Comparison of ENCODE assay signal across 34 mouse cellular contexts in genomic region chr11:103606611-103607010, GRCm38 (mm10). TPM values are rescaled to one million over a fixed set of nuclear protein-coding genes. Genes with fewer than 3 reads are reported as not detected.
DNase-seq lines count a peak whose midpoint lies in the region; ATAC-seq and TF ChIP-seq lines count a peak whose summit lies in the region.
"Had no signal": no experiment of that assay in that cellular context is flagged by ENCODE, and none has a peak within 500 bp of the region (broad histone marks: within the 10 kb centered on the region; RNA-seq: fewer than 3 reads in every experiment).

No protein-coding gene starts in this region.

- dilution Hi-C loops in CH12.LX (cut with MboI; ENCODE audit: extremely low pct_ligation_motif_present, extremely low pct_unique_long_range_greater_than_20kb, low sequenced_read_pairs) = no loop called here

- H3K27me3 ChIP-seq in CH12.LX (replicated peaks) (peaks cover 39% of the 10 kb centered on the region), MEL (ENCODE audit: control insufficient read depth in 1 of 2, insufficient read depth in 2 of 2, low read length in 2 of 2) (peaks cover 3 to 5% of the 10 kb centered on the region in 2 experiments)
- H3K27me3 ChIP-seq: embryonic facial prominence, embryonic 12.5 days; embryonic facial prominence, embryonic 15.5 days; forebrain, embryonic 15.5 days; hindbrain, embryonic 12.5 days; hindbrain, embryonic 15.5 days had no signal

- no peak overlapping the region for H3K27ac ChIP-seq in CH12.LX (ENCODE audit: insufficient read depth, low read depth)
- H3K27ac ChIP-seq in MEL (ENCODE audit: control insufficient read depth, low read depth, low read length) = no peak overlapping the region
- H3K27ac ChIP-seq: embryonic facial prominence, embryonic 12.5 days; embryonic facial prominence, embryonic 15.5 days; forebrain, embryonic 15.5 days; hindbrain, embryonic 12.5 days; hindbrain, embryonic 15.5 days had no signal

- H3K36me3 ChIP-seq in CH12.LX (replicated peaks in 1 of 2; ENCODE audit: control insufficient read depth in 1 of 2, insufficient read depth in 1 of 2, low read length in 1 of 2) = no peaks in the 10 kb centered on the region
- H3K36me3 ChIP-seq in MEL (ENCODE audit: control insufficient read depth in 1 of 2, insufficient read depth in 2 of 2, low read length in 2 of 2) = no peaks in the 10 kb centered on the region
- H3K36me3 ChIP-seq: embryonic facial prominence, embryonic 12.5 days; embryonic facial prominence, embryonic 15.5 days; forebrain, embryonic 15.5 days; G1E; hindbrain, embryonic 12.5 days; hindbrain, embryonic 15.5 days had no signal

- TF ChIP-seq EP300 in CH12.LX (IDR thresholded peaks at IDR 0.05; ENCODE audit: low read length) (no peak), MEL (IDR thresholded peaks at IDR 0.05; ENCODE audit: low read depth in 1 of 2, low read length in 2 of 2) (no peak)

- in situ Hi-C loops in CH12.LX (cut with MboI; ENCODE audit: low pct_ligation_motif_present, low pct_unique_long_range_greater_than_20kb, low sequenced_read_pairs) = no loop called here

- no peaks in the 10 kb centered on the region for H3K4me1 ChIP-seq in CH12.LX (ENCODE audit: control insufficient read depth in 1 of 2, insufficient read depth in 2 of 2)
- no peaks in the 10 kb centered on the region for H3K4me1 ChIP-seq in MEL (ENCODE audit: control insufficient read depth in 1 of 2, insufficient read depth in 2 of 2, low read length in 2 of 2)
- H3K4me1 ChIP-seq: embryonic facial prominence, embryonic 12.5 days; embryonic facial prominence, embryonic 15.5 days; forebrain, embryonic 15.5 days; hindbrain, embryonic 12.5 days; hindbrain, embryonic 15.5 days had no signal

- no peak overlapping the region for H3K9ac ChIP-seq in CH12.LX (ENCODE audit: insufficient read depth, low read depth)
- no peak overlapping the region for H3K9ac ChIP-seq in MEL (ENCODE audit: control insufficient read depth, low read depth, low read length, poor library complexity, severe bottlenecking)
- H3K9ac ChIP-seq: embryonic facial prominence, embryonic 12.5 days; embryonic facial prominence, embryonic 15.5 days; forebrain, embryonic 15.5 days; hindbrain, embryonic 12.5 days; hindbrain, embryonic 15.5 days had no signal

- H3K79me2 ChIP-seq in CH12.LX (replicated peaks; ENCODE audit: control insufficient read depth, extremely low read depth, insufficient read depth, poor library complexity, severe bottlenecking) (no peaks in the 10 kb centered on the region), MEL (ENCODE audit: control insufficient read depth, insufficient read depth, low read length, poor library complexity) (no peaks in the 10 kb centered on the region)

- TF ChIP-seq POLR2A in CH12.LX (IDR thresholded peaks at IDR 0.05; ENCODE audit: low read depth, low read length) = no peak
- no peak for TF ChIP-seq POLR2A in MEL (IDR thresholded peaks at IDR 0.05; ENCODE audit: control insufficient read depth in 1 of 2, insufficient read depth in 1 of 2, low read depth in 1 of 2, low read length in 2 of 2, poor library complexity in 1 of 2)

- H3K9me3 ChIP-seq in CH12.LX (replicated peaks; ENCODE audit: low read length) (no peaks in the 10 kb centered on the region), MEL (replicated peaks; ENCODE audit: insufficient read depth, low read length) (no peaks in the 10 kb centered on the region)
- H3K9me3 ChIP-seq: embryonic facial prominence, embryonic 12.5 days; embryonic facial prominence, embryonic 15.5 days; forebrain, embryonic 15.5 days; G1E; hindbrain, embryonic 12.5 days; hindbrain, embryonic 15.5 days had no signal

- 0 out of 2 replicates have a peak overlapping the region, but pooled peaks have one; percentile 3 for H3K4me2 ChIP-seq in CH12.LX (ENCODE audit: insufficient read depth, low read depth, poor library complexity, severe bottlenecking)
- H3K4me2 ChIP-seq: embryonic facial prominence, embryonic 12.5 days; embryonic facial prominence, embryonic 15.5 days; forebrain, embryonic 15.5 days; heart, embryonic 11.5 days; hindbrain, embryonic 12.5 days; hindbrain, embryonic 15.5 days had no signal

- no peak for TF ChIP-seq CTCF in CH12.LX (conservative IDR thresholded peaks at IDR 0.05 in 1 of 2, IDR thresholded peaks at IDR 0.05 in 1 of 2; ENCODE audit: low read depth in 2 of 2, low read length in 2 of 2)
- no peak for TF ChIP-seq CTCF in MEL (IDR thresholded peaks at IDR 0.05 in 2 of 3, conservative IDR thresholded peaks at IDR 0.05 in 1 of 3; ENCODE audit: control insufficient read depth in 1 of 3, insufficient read depth in 1 of 3, low read depth in 2 of 3, low read length in 3 of 3, poor library complexity in 1 of 3, severe bottlenecking in 1 of 3)

- H3K4me3 ChIP-seq in CH12.LX (replicated peaks in 1 of 3; ENCODE audit: low read depth in 2 of 3, low read length in 2 of 3, poor library complexity in 1 of 3) (no peak overlapping the region), MEL (ENCODE audit: control insufficient read depth in 1 of 2, insufficient read depth in 1 of 2, low read depth in 2 of 2, low read length in 2 of 2) (no peak overlapping the region)
- H3K4me3 ChIP-seq: embryonic facial prominence, embryonic 12.5 days; embryonic facial prominence, embryonic 15.5 days; forebrain, embryonic 15.5 days; hindbrain, embryonic 12.5 days; hindbrain, embryonic 15.5 days had no signal

- ATAC-seq in megakaryocyte progenitor cell, adult 5-6 weeks (replicated peaks; ENCODE audit: poor library complexity) = 0 out of 2 replicates have a peak, but pooled peaks have one; percentile 17
- ATAC-seq: forebrain, embryonic 15.5 days; intestine, embryonic 16.5 days had no signal

- no peak for TF ChIP-seq RAD21 in CH12.LX (IDR thresholded peaks at IDR 0.05; ENCODE audit: low read depth, low read length)
- no peak for TF ChIP-seq RAD21 in MEL (IDR thresholded peaks at IDR 0.05; ENCODE audit: low read depth, low read length)

- DNase-seq in CH12.LX (ENCODE audit: extremely low read depth) = no peak
- DNase-seq in MEL (ENCODE audit: low read depth, low spot score) = no peak
- DNase-seq in ZHBTc4 (ENCODE audit: low read depth, low spot score) = peak; percentile 21
- DNase-seq in cerebellum, postnatal 14 days = no peak
- no peak for DNase-seq in lung, postnatal 25 days (ENCODE audit: low spot score)
- no peak for DNase-seq in right cerebral cortex, adult 18-20 months
- DNase-seq in right cerebral cortex, postnatal 36 days (ENCODE audit: low spot score in 2 of 2) = no peak
- DNase-seq: adrenal gland, adult 2 months; adrenal gland, postnatal 14 days; B cell, adult 2 months; cerebellum, adult 11 months; cerebellum, adult 8-10 months; cerebellum, postnatal 10 days; gastrocnemius, postnatal 10 days; gastrocnemius, postnatal 36 days; heart, adult 11 months; kidney, adult 18-20 months had no signal

TF ChIP-seq in CH12.LX, 34 proteins besides CTCF, POLR2A, EP300 and RAD21:
- TF ChIP-seq ZNF384 (IDR thresholded peaks at IDR 0.05; ENCODE audit: low read depth, low read length) (peak; percentile 78), NRF1 (IDR thresholded peaks at IDR 0.05; ENCODE audit: low read depth, low read length) (no peak)

TF ChIP-seq in MEL, 35 proteins besides CTCF, POLR2A, EP300 and RAD21:
- TF ChIP-seq ZNF384 (IDR thresholded peaks at IDR 0.05; ENCODE audit: low read depth, low read length) = 0 out of 2 replicates have a peak, but pooled peaks have one; percentile 18
- TF ChIP-seq TAL1 (IDR thresholded peaks at IDR 0.05; ENCODE audit: low read length) = no peak
TF ChIP-seq in MEL: peak in this region for 1.

RNA-seq across cellular contexts. Expression of gene Gm884, which starts 14.3 kb away (rescaled TPM):
- total RNA-seq in CH12.LX (2012; rRNA removed) (not detected in 2 replicates), CH12.LX (2014; rRNA removed) (not detected in 2 replicates), MEL (2012; rRNA removed) (not detected in 2 replicates)
- polyA plus RNA-seq in CH12.LX (2012; ENCODE audit: insufficient read length, low read depth) (not detected in 2 replicates), MEL (2012; ENCODE audit: insufficient read depth in 1 of 2, insufficient read length in 2 of 2, low read depth in 1 of 2, low replicate concordance in 2 of 2, missing spikeins in 1 of 2) (not detected)
- total RNA-seq in megakaryocyte progenitor cell, adult 5-6 weeks (2015) = not detected in 2 replicates
- not detected in 2 replicates for total RNA-seq in megakaryocyte progenitor cell, adult 5-6 weeks (2017)
- total RNA-seq: adrenal gland, adult 2 months; adrenal gland, postnatal 14 days; adrenal gland, postnatal 4 days; gastrocnemius, adult 18-20 months; gastrocnemius, postnatal 10 days; gastrocnemius, postnatal 36 days; heart, adult 8-10 months; heart, postnatal 25 days; hematopoietic stem cell, adult 5-6 weeks had no signal
- polyA plus RNA-seq: adrenal gland, adult 2 months; embryonic facial prominence, embryonic 12.5 days; embryonic facial prominence, embryonic 15.5 days; forebrain, embryonic 11.5 days; forebrain, embryonic 15.5 days; G1E; heart, embryonic 11.5 days; heart, embryonic 14.5 days; heart, postnatal 0 days; hindbrain, embryonic 12.5 days; hindbrain, embryonic 15.5 days; intestine, embryonic 16.5 days had no signal

RNA-seq across cellular contexts. Expression of gene Lyzl6, which starts 32.1 kb away (rescaled TPM):
- total RNA-seq in CH12.LX (2012; rRNA removed) = not detected in 2 replicates
- not detected in 2 replicates for total RNA-seq in CH12.LX (2014; rRNA removed)
- not detected in 2 replicates for polyA plus RNA-seq in CH12.LX (2012; ENCODE audit: insufficient read length, low read depth)
- total RNA-seq in MEL (2012; rRNA removed) = not detected in 2 replicates
- not detected for polyA plus RNA-seq in MEL (2012; ENCODE audit: insufficient read depth in 1 of 2, insufficient read length in 2 of 2, low read depth in 1 of 2, low replicate concordance in 2 of 2, missing spikeins in 1 of 2)
- total RNA-seq in megakaryocyte progenitor cell, adult 5-6 weeks (2015) = not detected in 2 replicates
- total RNA-seq in megakaryocyte progenitor cell, adult 5-6 weeks (2017) = not detected in 2 replicates
- total RNA-seq: adrenal gland, adult 2 months; adrenal gland, postnatal 14 days; adrenal gland, postnatal 4 days; G1E; gastrocnemius, adult 18-20 months; gastrocnemius, postnatal 10 days; gastrocnemius, postnatal 36 days; heart, adult 8-10 months; heart, postnatal 25 days; hematopoietic stem cell, adult 5-6 weeks had no signal
- polyA plus RNA-seq: adrenal gland, adult 2 months; embryonic facial prominence, embryonic 12.5 days; embryonic facial prominence, embryonic 15.5 days; forebrain, embryonic 11.5 days; forebrain, embryonic 15.5 days; G1E; heart, embryonic 11.5 days; heart, embryonic 14.5 days; heart, postnatal 0 days; hindbrain, embryonic 12.5 days; hindbrain, embryonic 15.5 days; intestine, embryonic 16.5 days had no signal

RNA-seq across cellular contexts. Expression of gene Rprml, which starts 42.8 kb away (rescaled TPM):
- total RNA-seq in CH12.LX (2012; rRNA removed) = not detected in 2 replicates
- total RNA-seq in CH12.LX (2014; rRNA removed) = not detected in 2 replicates
- not detected in 2 replicates for polyA plus RNA-seq in CH12.LX (2012; ENCODE audit: insufficient read length, low read depth)
- total RNA-seq in MEL (2012; rRNA removed) = not detected in 2 replicates
- not detected for polyA plus RNA-seq in MEL (2012; ENCODE audit: insufficient read depth in 1 of 2, insufficient read length in 2 of 2, low read depth in 1 of 2, low replicate concordance in 2 of 2, missing spikeins in 1 of 2)
- not detected in 2 replicates for total RNA-seq in megakaryocyte progenitor cell, adult 5-6 weeks (2015)
- not detected in 2 replicates for total RNA-seq in megakaryocyte progenitor cell, adult 5-6 weeks (2017)
- total RNA-seq: adrenal gland, postnatal 14 days; G1E; gastrocnemius, adult 18-20 months; gastrocnemius, postnatal 10 days; gastrocnemius, postnatal 36 days; heart, adult 8-10 months; heart, postnatal 25 days; hematopoietic stem cell, adult 5-6 weeks had no signal
- polyA plus RNA-seq: forebrain, embryonic 11.5 days; G1E; heart, embryonic 14.5 days; hindbrain, embryonic 12.5 days had no signal

Comparison
In these comparisons a context has a peak if more than half of its experiments do, and no peak if none do; other contexts are left out.
1. Of the 35 proteins assayed by ChIP-seq in both MEL and CH12.LX: peak only in MEL: none; only in CH12.LX: none; in both: ZNF384; in neither: 34.